Comparison of ENCODE assay signal across 9 mouse cellular contexts in the genomic region with DNA sequence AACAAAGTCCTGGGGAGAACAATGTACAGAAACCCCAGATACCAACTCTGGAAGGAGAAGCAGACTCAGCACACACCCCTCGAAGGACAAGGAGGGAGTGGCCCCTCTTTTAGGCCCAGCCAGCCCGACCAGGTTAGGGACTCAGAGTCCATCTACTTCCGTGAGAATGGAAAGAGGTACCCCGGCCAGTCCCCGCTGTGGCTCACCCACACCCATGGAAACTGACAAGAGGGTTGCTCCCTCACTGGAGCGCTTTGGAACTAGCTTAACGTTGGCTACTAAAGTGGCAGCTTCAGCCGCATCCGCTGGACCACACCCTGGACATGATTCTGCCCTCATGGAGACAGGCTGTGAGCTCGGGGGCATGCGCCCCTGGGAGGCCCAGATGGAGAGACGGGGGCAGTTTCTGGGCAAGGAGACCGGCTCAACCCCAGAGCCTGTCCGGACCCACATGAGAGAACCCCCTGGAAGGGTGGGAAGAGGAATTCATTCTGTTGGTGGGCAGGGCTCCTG. TPM values are rescaled to one million over a fixed set of nuclear protein-coding genes. Genes with fewer than 3 reads are reported as not detected.
A peak's percentile ranks its signal among the peaks of the same experiment; 100 is the strongest.
DNase-seq lines count a peak whose midpoint lies in the region; ATAC-seq and TF ChIP-seq lines count a peak whose summit lies in the region.
"Had no signal": no experiment of that assay in that cellular context is flagged by ENCODE, and none has a peak within 500 bp of the region (broad histone marks: within the 10 kb centered on the region; RNA-seq: fewer than 3 reads in every experiment).

No protein-coding gene starts in this region.

- peak overlapping the region; percentile 85 for H3K4me3 ChIP-seq in lung, embryonic 16.5 days (ENCODE audit: low read length)
- peak overlapping the region; percentile 65 for H3K4me3 ChIP-seq in intestine, postnatal 0 days (ENCODE audit: low read depth, low read length)
- H3K4me3 ChIP-seq in neural tube, embryonic 15.5 days (replicated peaks): peak overlapping the region; percentile 56

- H3K9me3 ChIP-seq in lung, embryonic 16.5 days (ENCODE audit: control insufficient read depth, low read length): no peaks in the 10 kb centered on the region
- H3K9me3 ChIP-seq in intestine, postnatal 0 days (ENCODE audit: control insufficient read depth): no peaks in the 10 kb centered on the region
- no peaks in the 10 kb centered on the region for H3K9me3 ChIP-seq in neural tube, embryonic 15.5 days (replicated peaks)

- no peak for ATAC-seq in cerebellum, adult (ENCODE audit: insufficient number of reproducible peaks, low FRiP score, low TSS enrichment)
- no peak for ATAC-seq in lung, embryonic 16.5 days (ENCODE audit: low read depth)
- no peak for ATAC-seq in intestine, postnatal 0 days
- no peak for ATAC-seq in neural tube, embryonic 15.5 days (ENCODE audit: low FRiP score)

- H3K27ac ChIP-seq in lung, embryonic 16.5 days (ENCODE audit: low read length): no peak overlapping the region
- H3K27ac ChIP-seq in intestine, postnatal 0 days (ENCODE audit: low read depth, low read length): no peak overlapping the region
- H3K27ac ChIP-seq in neural tube, embryonic 15.5 days (replicated peaks): no peak overlapping the region

- 53% methylated on average over 14 of the region's 14 CpGs for whole genome bisulfite sequencing in lung, embryonic 16.5 days
- WGBS in intestine, postnatal 0 days: 58% methylated on average over 14 of the region's 14 CpGs
- WGBS in neural tube, embryonic 15.5 days: 27% methylated on average over 14 of the region's 14 CpGs

- H3K4me1 ChIP-seq in lung, embryonic 16.5 days (replicated peaks; ENCODE audit: control insufficient read depth, insufficient read depth, low read length): peaks cover 41% of the 10 kb centered on the region
- peaks cover 11% of the 10 kb centered on the region for H3K4me1 ChIP-seq in intestine, postnatal 0 days (replicated peaks; ENCODE audit: control insufficient read depth, insufficient read depth, low read length)
- H3K4me1 ChIP-seq in neural tube, embryonic 15.5 days: peaks cover 64% of the 10 kb centered on the region

- peaks cover 4% of the 10 kb centered on the region; the same call in 1 of the 2 replicates for H3K36me3 ChIP-seq in lung, embryonic 16.5 days (ENCODE audit: control insufficient read depth, insufficient read depth, low read length)
- H3K36me3 ChIP-seq in intestine, postnatal 0 days (ENCODE audit: control insufficient read depth, insufficient read depth): 0 out of 2 replicates have a peak, but pooled peaks cover 14% of the 10 kb centered on the region
- H3K36me3 ChIP-seq in neural tube, embryonic 15.5 days: no peaks in the 10 kb centered on the region

- no peaks in the 10 kb centered on the region for H3K27me3 ChIP-seq in lung, embryonic 16.5 days (ENCODE audit: control insufficient read depth, insufficient read depth, low read depth, low read length)
- no peaks in the 10 kb centered on the region for H3K27me3 ChIP-seq in intestine, postnatal 0 days (replicated peaks; ENCODE audit: control insufficient read depth, insufficient read depth, low read length)
- peaks cover 30% of the 10 kb centered on the region for H3K27me3 ChIP-seq in neural tube, embryonic 15.5 days (replicated peaks)

- peak; percentile 18 to 23 for DNase-seq in cerebellum, adult 18-20 months
- DNase-seq in lung, postnatal 36 days: no peak
- DNase-seq in gastrocnemius, postnatal 25 days: no peak
- DNase-seq in left cerebral cortex, adult 8-10 months (ENCODE audit: low spot score in 2 of 2): no peak
- DNase-seq: gastrocnemius, postnatal 36 days had no signal

- TF ChIP-seq CTCF in intestine, postnatal 0 days (IDR thresholded peaks at IDR 0.05; ENCODE audit: low read depth): no peak

- H3K4me2 ChIP-seq in lung, embryonic 16.5 days (ENCODE audit: low read depth, low read length): peak overlapping the region; percentile 77
- peak overlapping the region; percentile 94 for H3K4me2 ChIP-seq in intestine, postnatal 0 days (replicated peaks; ENCODE audit: low read depth)
- H3K4me2 ChIP-seq in neural tube, embryonic 15.5 days: peak overlapping the region; percentile 100

- peak overlapping the region; percentile 92 for H3K9ac ChIP-seq in lung, embryonic 16.5 days (ENCODE audit: low read length)
- H3K9ac ChIP-seq in intestine, postnatal 0 days (ENCODE audit: low read depth, low read length): no peak overlapping the region; the same call in 1 of the 2 replicates
- H3K9ac ChIP-seq in neural tube, embryonic 15.5 days (replicated peaks): peak overlapping the region; percentile 68; the same call in 1 of the 2 replicates

RNA-seq across cellular contexts. Expression of a gene that starts 2.7 kb away (rescaled TPM):
- 9.4 and 10.6 TPM in 2 replicates for polyA plus RNA-seq in lung, embryonic 16.5 days (2015; fragmentation: Nextera tagmentation; extraction: Ambion mirVana)
- 2.3 and 3.4 TPM in 2 replicates for polyA plus RNA-seq in intestine, postnatal 0 days (2015; fragmentation: Nextera tagmentation; extraction: Ambion mirVana)
- 4.1 and 5.3 TPM in 2 replicates for polyA plus RNA-seq in neural tube, embryonic 15.5 days (2015; fragmentation: Nextera tagmentation; extraction: Ambion mirVana)
- total RNA-seq in gastrocnemius, postnatal 25 days (2021): 10 to 100 TPM; 16.0 to 18.0 TPM
- total RNA-seq in left cerebral cortex, adult 8-10 months (2022): 10 to 100 TPM; 19.7 to 26.2 (median 21.4) TPM

Comparison
In these comparisons a context has a peak if more than half of its experiments do, and no peak if none do; other contexts are left out.
1. DNase-seq: peak in cerebellum, adult 18-20 months (2 of 2); none in lung, postnatal 36 days (single experiment), gastrocnemius, postnatal 25 days (single experiment) and left cerebral cortex, adult 8-10 months (0 of 2).
2. Peak in every context shown above with its lines, with median percentiles within 50 percentile points of each other: H3K4me2 ChIP-seq and H3K4me3 ChIP-seq.